Mouse (Mus musculus): ENCODE data around the gene Llgl1. TPM values are rescaled to one million over a fixed set of nuclear protein-coding genes. Genes with fewer than 3 reads are reported as not detected.

Llgl1 gene
- total RNA-seq, 2 experiments from 2014 or later, result 42.3 to 47.9 TPM

DNA sequence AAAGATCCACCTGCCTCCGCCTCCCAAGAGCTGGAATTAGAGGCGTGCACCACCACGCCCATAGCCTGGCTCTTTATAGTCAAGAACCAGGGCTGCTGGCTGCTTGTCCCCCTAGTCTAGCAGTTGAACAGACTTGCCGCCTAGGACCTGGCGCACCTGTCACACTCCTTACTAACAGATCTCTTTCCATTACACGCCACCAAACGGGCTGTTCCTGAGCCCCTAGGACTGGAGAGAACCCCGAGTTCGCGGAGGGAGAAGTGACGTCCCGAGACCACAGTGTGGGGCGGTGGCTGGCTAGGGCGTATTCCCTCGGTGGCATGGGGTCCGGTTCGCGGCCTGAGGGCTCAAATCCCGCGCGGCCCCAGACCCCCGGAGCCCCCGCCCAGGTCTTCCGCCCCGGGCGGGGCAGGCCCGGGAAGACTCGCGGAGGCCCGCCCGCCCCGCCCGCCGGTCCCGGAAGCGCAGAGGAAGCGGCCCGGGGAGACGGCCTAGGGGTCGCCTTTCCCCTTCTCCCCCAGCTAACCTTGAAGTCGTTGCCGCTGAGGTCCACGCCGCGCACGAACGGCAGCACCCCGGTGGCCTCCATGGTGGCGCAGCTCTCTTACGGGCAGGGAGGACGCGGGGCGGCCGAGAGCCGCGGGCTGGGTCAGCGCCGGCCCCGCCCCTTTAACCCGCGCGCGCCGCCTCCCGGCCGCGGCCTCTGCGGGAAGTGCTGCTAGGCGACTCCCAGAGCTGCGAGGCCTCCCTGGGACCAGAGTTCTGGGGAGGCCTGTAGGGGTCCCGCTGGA, 27.3 kb downstream of the Llgl1 start, which contains the start of gene Flii:
Gene Flii (minus strand): TSS at position 663 of the 791 bp plus-strand sequence.
- peak; percentile 74 to 75 for DNase-seq

- DNase-seq, result no peak
Observed at GRCm38 (mm10) chr11:60727392-60728140, 28.0 kb downstream of the Llgl1 start.

DNA sequence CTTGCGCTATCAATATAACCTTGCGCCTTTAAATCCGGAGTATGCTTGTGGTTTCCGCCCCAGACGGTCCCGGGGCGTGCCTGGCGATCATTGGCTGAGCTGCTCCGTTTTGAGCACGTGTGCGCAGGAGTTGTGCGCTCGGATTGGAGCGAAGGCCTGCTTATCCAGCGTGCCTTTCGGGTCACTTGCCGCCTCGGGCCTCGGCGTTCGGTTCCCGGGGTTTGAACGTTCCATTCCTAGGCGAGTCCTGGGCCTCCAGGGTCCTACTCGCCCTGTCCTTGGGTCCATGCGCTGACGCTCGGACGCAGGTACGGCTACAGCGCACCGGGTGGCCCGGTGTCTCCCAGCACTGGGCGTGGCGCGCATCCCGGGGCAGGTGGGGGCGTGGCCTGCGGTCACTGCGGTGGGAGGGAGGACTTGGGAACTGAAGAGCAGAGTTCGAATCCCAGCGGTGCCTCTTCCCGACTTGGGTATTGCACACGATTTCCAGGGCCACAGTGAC, 28.8 kb downstream of the Llgl1 start, which contains the start of gene Mief2:
Gene Mief2 (plus strand): TSS at position 139 of the 502 bp plus-strand sequence.
- peak; percentile 93 to 94 for DNase-seq

- no peak for DNase-seq
Observed at GRCm38 (mm10) chr11:60729217-60729641, 29.7 kb downstream of the Llgl1 start.

- DNase-seq, result no peak
Observed at GRCm38 (mm10) chr11:60730169-60730568, 30.6 kb downstream of the Llgl1 start.

DNA sequence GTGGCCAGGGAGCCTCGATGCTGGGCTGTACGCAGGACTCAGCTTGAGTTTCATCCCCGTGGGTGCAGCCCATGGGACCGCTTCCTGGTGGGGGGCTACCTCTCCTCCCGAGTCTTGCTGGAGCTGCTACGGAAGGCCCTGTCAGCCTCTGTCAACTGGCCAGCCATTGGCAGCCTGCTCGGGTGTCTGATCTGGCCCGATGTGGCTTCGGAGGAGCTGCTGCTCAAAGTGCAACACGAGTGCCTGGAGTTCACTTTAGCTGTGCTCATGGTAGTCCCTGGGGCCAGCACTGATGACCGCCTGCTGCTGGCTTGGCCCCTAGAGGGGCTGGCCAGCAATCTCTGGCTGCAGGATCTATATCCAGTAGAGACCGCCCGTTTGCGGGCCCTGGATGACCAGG, 31.7 kb downstream of the Llgl1 start:
- DNase-seq, result no peak

GRCm38 (mm10) chr11:60734206-60734605, 34.7 kb downstream of the Llgl1 start:
- DNase-seq, result no peak

DNA sequence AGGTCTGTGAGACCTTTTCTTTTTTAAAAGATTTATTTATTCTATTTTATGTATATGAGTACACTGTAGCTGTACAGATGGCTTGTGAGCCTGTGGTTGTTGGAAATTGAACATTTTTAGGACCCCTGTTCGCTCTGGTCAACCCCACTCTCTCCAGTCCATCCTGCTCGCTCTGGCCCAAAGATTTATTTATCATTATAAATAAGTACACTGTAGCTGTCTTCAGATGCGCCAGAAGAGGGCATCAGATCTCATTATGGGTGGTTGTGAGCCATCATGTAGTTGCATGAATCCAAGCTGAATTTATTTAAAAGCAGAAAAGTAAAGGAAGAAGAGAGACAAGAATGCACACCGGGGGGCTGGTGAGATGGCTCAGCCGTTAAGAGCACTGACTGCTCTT, 35.7 kb downstream of the Llgl1 start:
- no peak for DNase-seq

DNA sequence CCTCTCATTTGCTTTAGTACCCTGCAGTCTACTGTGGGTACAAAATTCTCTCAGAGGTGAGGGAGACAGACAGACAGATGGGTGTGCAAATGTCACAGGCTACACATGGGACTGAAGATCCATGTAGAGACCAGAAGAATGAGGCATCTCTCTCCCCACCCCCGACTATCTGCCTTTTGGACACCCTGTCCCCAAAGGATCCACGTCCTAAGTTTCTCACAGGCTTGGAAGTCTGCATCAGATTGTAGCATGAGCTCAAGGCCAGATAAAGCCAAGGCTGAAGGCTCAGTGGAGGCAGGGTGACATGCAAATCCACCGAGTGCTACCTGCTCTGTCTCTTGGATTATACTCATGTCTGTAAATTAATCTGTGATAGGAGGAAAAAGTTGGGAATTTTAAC, 37.0 kb downstream of the Llgl1 start:
- DNase-seq, result no peak

GRCm38 (mm10) chr11:60737450-60737849, 37.9 kb downstream of the Llgl1 start:
- no peak for DNase-seq

DNA sequence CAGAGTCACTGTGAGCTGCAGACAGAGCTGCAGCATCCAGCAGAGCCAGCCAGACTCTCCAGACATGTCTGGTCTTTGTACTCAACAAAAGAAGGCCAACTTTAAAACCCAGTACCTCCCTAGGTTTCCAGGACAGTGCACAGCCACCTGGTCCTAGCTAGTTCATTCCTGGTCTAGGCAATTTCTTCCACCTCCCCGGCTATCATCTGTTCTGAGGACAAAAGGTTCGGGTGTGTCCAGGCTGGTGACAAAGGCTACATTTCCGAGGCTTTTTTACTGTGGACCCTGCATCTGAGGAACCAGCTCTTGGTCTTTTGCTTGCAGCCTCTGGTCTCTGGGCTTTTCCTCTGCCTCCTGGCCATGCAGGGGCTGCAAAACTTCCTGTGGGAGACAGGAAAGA, 40.8 kb downstream of the Llgl1 start:
- DNase-seq, result no peak

DNA sequence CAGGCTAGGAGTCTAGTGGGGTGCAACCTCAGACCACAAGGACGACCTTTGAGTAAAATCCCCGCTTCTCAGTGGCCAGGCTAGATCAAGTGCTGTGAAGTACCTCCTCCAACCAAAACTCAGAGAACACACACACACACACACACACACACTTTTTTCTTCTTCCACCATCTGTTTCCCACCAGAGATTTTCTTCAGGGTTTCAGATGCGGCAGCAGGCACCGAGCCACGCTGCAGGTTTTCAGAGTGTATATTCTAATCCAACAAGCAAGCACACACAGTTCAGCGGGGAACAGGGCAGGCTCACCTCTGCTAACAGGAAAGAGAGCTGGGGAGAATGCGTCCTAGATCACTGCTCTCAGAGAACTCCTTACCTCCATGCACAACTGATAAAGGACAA, 56.0 kb downstream of the Llgl1 start:
- no peak for DNase-seq

- DNase-seq, result no peak
Observed at GRCm38 (mm10) chr11:60761681-60762080, 62.2 kb downstream of the Llgl1 start.

Small RNAs within 50 kb of the gene (microRNA-seq; reads per million reads assigned to microRNA genes)
- 1.1 to 1.2 reads per million in 2 experiments for gene Mir5100

Other genes starting within 250 kb of the Llgl1 start
- 10 to 100 TPM; 69.0 to 78.3 TPM for gene Drg2, start 245.1 kb upstream of the Llgl1 start, total RNA-seq (2021)
- gene Myo15, start 230.4 kb upstream of the Llgl1 start, total RNA-seq (2021), result under 1 TPM; 0.10 TPM
- gene Alkbh5, start 163.3 kb upstream of the Llgl1 start, total RNA-seq (2021), result 10 to 100 TPM; 54.0 to 58.5 TPM
- 10 to 100 TPM; 58.4 to 60.6 TPM for gene Flii, start 27.5 kb downstream of the Llgl1 start, total RNA-seq (2021)
- gene Mief2, start 28.7 kb downstream of the Llgl1 start, total RNA-seq (2021), result 10 to 100 TPM; 23.6 to 24.4 TPM
- gene Top3a, start 77.6 kb downstream of the Llgl1 start, total RNA-seq (2021), result 1 to 10 TPM; 5.1 to 5.3 TPM
- 10 to 100 TPM; 31.4 to 35.3 TPM for gene Smcr8, start 77.8 kb downstream of the Llgl1 start, total RNA-seq (2021)
- gene Shmt1, start 112.0 kb downstream of the Llgl1 start, total RNA-seq (2021), result 1 to 10 TPM; 5.3 to 6.6 TPM
- 10 to 100 TPM; 27.0 to 28.5 TPM for gene Dhrs7b, start 130.9 kb downstream of the Llgl1 start, total RNA-seq (2021)
- 10 to 100 TPM; 28.1 to 28.4 TPM for gene Tmem11, start 179.5 kb downstream of the Llgl1 start, total RNA-seq (2021)
- 10 to 100 TPM; 11.3 to 12.3 TPM for gene Natd1, start 215.0 kb downstream of the Llgl1 start, total RNA-seq (2021)
- 10 to 100 TPM; 12.4 to 14.8 TPM for gene Map2k3, start 232.3 kb downstream of the Llgl1 start, total RNA-seq (2021)

All from layer of hippocampus, postnatal 36 days (tissue).